Mouse (Mus musculus): ENCODE measurements around the gene Plac8.

GRCm38 (mm10) chr5:100582435-100582826 lies 10.4 kb upstream of the Plac8 start:
- TF ChIP-seq POLR2A (IDR thresholded peaks at IDR 0.05; ENCODE audit: borderline replicate concordance, insufficient read depth, low read length) = no peak
- no peak for TF ChIP-seq CTCF (IDR thresholded peaks at IDR 0.05; ENCODE audit: borderline replicate concordance, insufficient read depth, low read depth, low read length)

Data from cerebellum, adult 2 months (tissue).